Mouse (Mus musculus): ENCODE measurements at regions not wholly inside any gene's neighbourhood (a gene's known extent, or its start where the extent isn't known, plus 50 kb on each side); places are given as distances from the start of the nearest gene placed in this dataset.

DNA sequence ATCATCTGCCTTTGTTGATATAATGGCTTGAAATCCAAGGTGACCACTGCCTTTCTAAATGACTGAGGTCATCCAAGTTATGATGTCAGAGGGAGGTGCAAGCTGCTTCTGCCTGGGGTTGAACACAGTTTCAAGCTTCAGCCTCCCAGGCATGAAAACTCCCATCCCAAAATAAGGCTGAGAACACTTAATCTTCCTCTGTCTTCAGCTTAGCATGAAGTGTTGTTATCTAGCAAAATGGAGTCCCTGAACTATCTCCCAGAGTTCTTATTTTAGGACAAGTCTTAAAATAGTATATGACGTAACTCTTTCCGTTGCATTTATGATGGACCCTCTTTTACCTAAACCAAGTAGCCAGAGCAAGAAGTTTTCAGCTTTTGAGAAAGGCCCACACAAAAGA is 631.1 kb upstream of the A1bg start:
- TF ChIP-seq POLR2AphosphoS2 (IDR thresholded peaks at IDR 0.05; ENCODE audit: insufficient read length, low read depth) (no peak), MAX (IDR thresholded peaks at IDR 0.05; ENCODE audit: low read depth) (no peak), POLR2A (IDR thresholded peaks at IDR 0.05; ENCODE audit: insufficient read length, low read depth) (no peak), USF1 (IDR thresholded peaks at IDR 0.05; ENCODE audit: low read depth) (no peak), CEBPB (IDR thresholded peaks at IDR 0.05; ENCODE audit: insufficient read depth, poor library complexity, severe bottlenecking) (no peak), SRF (IDR thresholded peaks at IDR 0.05; ENCODE audit: control insufficient read depth, insufficient read length, low read depth) (no peak), TCF12 (IDR thresholded peaks at IDR 0.05; ENCODE audit: insufficient read depth, poor library complexity, severe bottlenecking) (no peak), E2F4 (IDR thresholded peaks at IDR 0.05; ENCODE audit: insufficient read depth) (no peak)

Data from myocyte (in vitro differentiated cells).